Mouse (Mus musculus) MEL (cell line): ENCODE results near the gene Plxna4. TPM values are rescaled to one million over a fixed set of nuclear protein-coding genes. Genes with fewer than 3 reads are reported as not detected.

Experiments used
- DNase-seq: peaks from one replicate; pipeline ENCODE4 v3.0.0; 2011; ENCODE audit warnings: low read depth, low spot score
- H3K27ac ChIP-seq: 2 replicates; pipeline ENCODE4 v1.5.1; 2012; ENCODE audit warnings: low read depth, mild to moderate bottlenecking, control low read depth, low read length, moderate library complexity; ENCODE audit not compliant: control insufficient read depth
- H3K27me3 ChIP-seq, 2 experiments: fragments of 150-350 bp in 1 of 2; sonication (generic) in 1 of 2; 2 replicates each; pipeline ENCODE4 v1.6.1; 2012; ENCODE audit warnings: low read length in 2 of 2, mild to moderate bottlenecking in 2 of 2, improper control_type of control experiment in 1 of 2, moderate library complexity in 1 of 2; ENCODE audit not compliant: insufficient read depth in 2 of 2, control insufficient read depth in 1 of 2
- H3K36me3 ChIP-seq, 2 experiments: 2 replicates each; pipeline ENCODE4 v1.6.1; 2012 to 2014; ENCODE audit warnings: low read length in 2 of 2, improper control_type of control experiment in 1 of 2, inconsistent platforms in 1 of 2, mild to moderate bottlenecking in 1 of 2; ENCODE audit not compliant: insufficient read depth in 2 of 2, control insufficient read depth in 1 of 2
- H3K4me1 ChIP-seq, 2 experiments: fragments of 150-350 bp in 1 of 2; sonication (generic) in 1 of 2; 2 replicates each; pipeline ENCODE4 v1.6.1; 2012; ENCODE audit warnings: low read length in 2 of 2, improper control_type of control experiment in 1 of 2, mild to moderate bottlenecking in 1 of 2; ENCODE audit not compliant: insufficient read depth in 2 of 2, control insufficient read depth in 1 of 2
- H3K4me3 ChIP-seq, 2 experiments: fragments of 150-350 bp in 1 of 2; sonication (generic) in 1 of 2; 2 replicates each; pipeline ENCODE4 v1.5.1; 2012; ENCODE audit warnings: low read depth in 2 of 2, low read length in 2 of 2, mild to moderate bottlenecking in 2 of 2, moderate library complexity in 2 of 2, control low read depth in 1 of 2, improper control_type of control experiment in 1 of 2; ENCODE audit not compliant: control insufficient read depth in 1 of 2, insufficient read depth in 1 of 2
- H3K79me2 ChIP-seq: 2 replicates; pipeline ENCODE4 v1.6.1; 2012; ENCODE audit warnings: mild to moderate bottlenecking, low read length, moderate library complexity; ENCODE audit not compliant: control insufficient read depth, poor library complexity, insufficient read depth
- H3K9ac ChIP-seq: 2 replicates; pipeline ENCODE4 v1.6.1; 2012; ENCODE audit warnings: low read depth, mild to moderate bottlenecking, control low read depth, low read length, moderate library complexity; ENCODE audit not compliant: control insufficient read depth, poor library complexity, severe bottlenecking
- H3K9me3 ChIP-seq: fragments of 150-350 bp; sonication (generic); replicated peaks from 2 replicates; pipeline ENCODE4 v1.6.1; 2012; ENCODE audit warnings: mild to moderate bottlenecking, low read length, improper control_type of control experiment, moderate library complexity; ENCODE audit not compliant: insufficient read depth
- BHLHE40 ChIP-seq: IDR thresholded peaks from 2 replicates; pipeline ENCODE4 v1.6.1; 2012; ENCODE audit warnings: low read depth, mild to moderate bottlenecking, inconsistent platforms, low read length, improper control_type of control experiment, borderline replicate concordance
- CHD2 ChIP-seq: IDR thresholded peaks from 2 replicates; pipeline ENCODE4 v1.6.1; 2011; ENCODE audit warnings: low read length, improper control_type of control experiment
- CTCF ChIP-seq, 3 experiments: IDR thresholded peaks in 2 of 3; conservative IDR thresholded peaks in 1 of 3; 2 replicates each; pipeline ENCODE4 v1.5.1; 2011 to 2012; ENCODE audit warnings: low read length in 3 of 3, low read depth in 2 of 3, mild to moderate bottlenecking in 2 of 3, improper control_type of control experiment in 1 of 3, inconsistent platforms in 1 of 3, mixed read lengths in 1 of 3, moderate library complexity in 1 of 3; ENCODE audit not compliant: control insufficient read depth in 1 of 3, insufficient read depth in 1 of 3, poor library complexity in 1 of 3, severe bottlenecking in 1 of 3
- ELF1 ChIP-seq: IDR thresholded peaks from 2 replicates; pipeline ENCODE4 v1.6.1; 2014; ENCODE audit warnings: low read depth, mild to moderate bottlenecking, inconsistent platforms, low read length, improper control_type of control experiment, moderate library complexity
- EP300 ChIP-seq, 2 experiments: IDR thresholded peaks; 2 replicates each; pipeline ENCODE4 v1.6.1; 2011; ENCODE audit warnings: improper control_type of control experiment in 2 of 2, low read length in 2 of 2, low read depth in 1 of 2, mild to moderate bottlenecking in 1 of 2
- GABPA ChIP-seq: IDR thresholded peaks from 2 replicates; pipeline ENCODE4 v1.6.1; 2012; ENCODE audit warnings: low read depth, mild to moderate bottlenecking, inconsistent platforms, low read length, improper control_type of control experiment, moderate library complexity
- KAT2A ChIP-seq: conservative IDR thresholded peaks from 2 replicates; pipeline ENCODE4 v1.6.1; 2012; ENCODE audit warnings: low read depth, low read length, improper control_type of control experiment, inconsistent platforms
- MXI1 ChIP-seq: IDR thresholded peaks from 2 replicates; pipeline ENCODE4 v1.6.1; 2011; ENCODE audit warnings: mild to moderate bottlenecking, low read depth, low read length, improper control_type of control experiment
- POLR2AphosphoS5 ChIP-seq: IDR thresholded peaks from 2 replicates; pipeline ENCODE4 v1.6.1; 2012; ENCODE audit warnings: low read depth, borderline replicate concordance, mild to moderate bottlenecking, inconsistent platforms, low read length, moderate library complexity, mixed read lengths
- RCOR1 ChIP-seq: IDR thresholded peaks from 2 replicates; pipeline ENCODE4 v1.6.1; 2012; ENCODE audit warnings: low read depth, mild to moderate bottlenecking, inconsistent platforms, low read length, improper control_type of control experiment
- TAL1 ChIP-seq: IDR thresholded peaks from 2 replicates; pipeline ENCODE4 v1.6.1; 2012; ENCODE audit warnings: mild to moderate bottlenecking, inconsistent platforms, low read length, moderate library complexity, mixed read lengths
- UBTF ChIP-seq: IDR thresholded peaks from 2 replicates; pipeline ENCODE4 v1.6.1; 2012; ENCODE audit warnings: low read depth, mild to moderate bottlenecking, inconsistent platforms, low read length, improper control_type of control experiment, moderate library complexity, borderline replicate concordance; ENCODE audit not compliant: insufficient read depth
- USF1 ChIP-seq: IDR thresholded peaks from 2 replicates; pipeline ENCODE4 v1.6.1; 2014; ENCODE audit warnings: low read depth, mild to moderate bottlenecking, inconsistent platforms, low read length, improper control_type of control experiment, moderate library complexity
- USF2 ChIP-seq, 2 experiments: IDR thresholded peaks; 2 replicates each; pipeline ENCODE4 v1.6.1; 2011 to 2012; ENCODE audit warnings: improper control_type of control experiment in 2 of 2, low read length in 2 of 2, borderline replicate concordance in 1 of 2, inconsistent platforms in 1 of 2, low read depth in 1 of 2, mild to moderate bottlenecking in 1 of 2; ENCODE audit not compliant: insufficient read depth in 1 of 2
- ZC3H11A ChIP-seq: IDR thresholded peaks from 2 replicates; pipeline ENCODE4 v1.6.1; 2012; ENCODE audit warnings: low read depth, mild to moderate bottlenecking, inconsistent platforms, low read length, improper control_type of control experiment
- ZKSCAN1 ChIP-seq: IDR thresholded peaks from 2 replicates; pipeline ENCODE4 v1.6.1; 2012; ENCODE audit warnings: low read depth, mild to moderate bottlenecking, inconsistent platforms, low read length, improper control_type of control experiment, moderate library complexity
- polyA plus RNA-seq, 2 experiments: library from polyadenylated mRNA; stranded (reverse) in 1 of 2; unstranded in 1 of 2; fragments of >175 nt in 1 of 2; fragments of >200 nt in 1 of 2; gene quantifications; 2 replicates each; pipeline versions ENCODE4 v1.2.1 to v1.2.4; 2012; ENCODE audit warnings: low replicate concordance in 2 of 2, low read depth in 1 of 2; ENCODE audit not compliant: insufficient read length in 2 of 2, insufficient read depth in 1 of 2, missing spikeins in 1 of 2
- total RNA-seq: library from RNA; depleted of rRNA; stranded (reverse); fragments of 300-350 nt; gene quantifications from 2 replicates; pipeline ENCODE4 v1.2.3, GENCODE M21; 2012

Gene Plxna4
- total and polyA plus RNA-seq, 3 experiments: 0.01 TPM; not detected in 2

DNA sequence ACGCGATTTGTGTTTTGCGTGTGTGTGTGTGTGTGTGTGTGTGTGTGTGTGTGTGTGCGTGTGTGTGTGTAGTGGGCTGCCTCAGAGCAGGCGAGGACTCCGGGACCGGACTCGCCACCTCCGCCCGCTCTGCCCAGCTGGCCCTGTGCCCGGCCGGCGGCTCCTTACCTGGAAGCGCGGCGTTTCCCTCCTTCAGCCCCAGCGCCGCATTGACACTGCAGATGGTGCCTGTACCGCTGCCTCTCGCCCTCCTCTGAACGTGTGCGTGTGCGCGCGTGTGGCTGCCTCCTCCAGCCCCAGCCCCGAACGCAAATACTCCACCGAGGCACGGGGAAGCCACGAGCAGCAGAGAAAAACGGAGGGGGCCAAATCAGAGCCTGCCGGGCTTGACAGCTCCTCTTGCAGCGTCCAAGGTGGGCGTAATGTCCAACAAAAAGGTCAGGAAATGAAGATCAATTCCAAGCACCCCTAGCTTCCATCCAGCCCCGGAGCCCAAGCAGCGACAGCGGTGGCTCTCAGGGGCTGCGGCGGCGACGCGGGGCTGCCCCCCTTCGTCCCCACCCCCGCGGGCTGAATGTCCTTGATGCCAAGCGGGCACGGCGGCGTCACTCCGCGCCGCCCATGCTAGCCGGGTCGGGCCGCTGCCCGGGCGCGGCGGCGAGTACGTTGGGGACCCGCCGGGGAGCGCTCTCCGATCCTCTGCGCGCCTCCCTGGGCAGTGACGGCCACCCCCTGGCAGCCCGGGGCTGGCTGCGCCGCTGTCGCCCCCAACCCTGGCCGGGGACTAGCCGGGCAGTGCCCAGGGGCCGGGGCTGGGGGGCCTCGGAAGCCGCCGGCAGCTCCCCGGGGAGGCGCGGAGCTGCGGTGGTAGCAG is 619 bp downstream of the Plxna4 start:
- Histone ChIP-seq H3K36me3 (no peaks in the 10 kb centered on the region), H3K27me3 (no peaks in the 10 kb centered on the region), H3K27ac (no peak overlapping the region), H3K9ac (no peak overlapping the region), H3K9me3 (no peaks in the 10 kb centered on the region), H3K4me1 (no peaks in the 10 kb centered on the region), H3K79me2 (no peaks in the 10 kb centered on the region), H3K4me3 (no peak overlapping the region)
- TF ChIP-seq TAL1 (no peak), RCOR1 (no peak), MXI1 (no peak), UBTF (no peak), BHLHE40 (no peak), POLR2AphosphoS5 (no peak), ELF1 (no peak), USF1 (no peak), GABPA (no peak), ZKSCAN1 (no peak), ZC3H11A (no peak), EP300 (IDR thresholded peaks at IDR 0.05; ENCODE audit: low read depth in 1 of 2, low read length in 2 of 2) (no peak)
- no peak for DNase-seq

DNA sequence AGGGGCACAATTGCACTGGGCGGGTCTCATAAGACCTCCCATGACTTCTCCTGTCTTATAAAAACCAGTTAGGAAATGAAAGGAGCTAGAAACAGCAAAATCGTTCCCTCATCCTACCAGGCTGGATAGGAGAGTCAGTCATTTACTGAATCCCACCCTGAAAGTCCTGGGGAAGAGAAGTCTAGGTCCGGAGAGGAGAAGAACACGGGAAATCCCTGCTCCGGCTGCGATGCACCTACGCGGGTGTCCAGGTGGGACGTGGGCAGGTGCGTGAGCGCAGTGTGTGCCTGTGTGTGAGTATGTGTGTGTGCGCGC is 1.2 kb downstream of the Plxna4 start:
- Histone ChIP-seq H3K9ac (no peak overlapping the region), H3K79me2 (no peaks in the 10 kb centered on the region), H3K4me1 (no peaks in the 10 kb centered on the region), H3K27me3 (no peaks in the 10 kb centered on the region), H3K4me3 (no peak overlapping the region), H3K9me3 (no peaks in the 10 kb centered on the region), H3K36me3 (no peaks in the 10 kb centered on the region), H3K27ac (no peak overlapping the region)
- DNase-seq: no peak
- TF ChIP-seq BHLHE40 (no peak), TAL1 (no peak), USF2 (IDR thresholded peaks at IDR 0.05; ENCODE audit: borderline replicate concordance in 1 of 2, insufficient read depth in 1 of 2, low read depth in 1 of 2, low read length in 2 of 2) (no peak), CTCF (IDR thresholded peaks at IDR 0.05 in 2 of 3, conservative IDR thresholded peaks at IDR 0.05 in 1 of 3; ENCODE audit: control insufficient read depth in 1 of 3, insufficient read depth in 1 of 3, low read depth in 2 of 3, low read length in 3 of 3, poor library complexity in 1 of 3, severe bottlenecking in 1 of 3) (no peak), CHD2 (no peak), KAT2A (no peak)
